Mouse (Mus musculus): ENCODE data around the gene Atrip.

Gene Atrip

GRCm38 (mm10) chr9:109031001-109031400 is 42.9 kb downstream of the Atrip start:
- no peak for DNase-seq

- DNase-seq, result no peak
Measured at GRCm38 (mm10) chr9:109030312-109030711, 43.6 kb downstream of the Atrip start.

GRCm38 (mm10) chr9:109028919-109029318 is 45.0 kb downstream of the Atrip start:
- DNase-seq, result no peak

- no peak for DNase-seq
Measured at GRCm38 (mm10) chr9:109028421-109028820, 45.5 kb downstream of the Atrip start.

- DNase-seq, result no peak
Measured at GRCm38 (mm10) chr9:109027521-109027920, 46.4 kb downstream of the Atrip start.

- DNase-seq, result no peak
Measured at GRCm38 (mm10) chr9:109022866-109023685, 50.8 kb downstream of the Atrip start.

GRCm38 (mm10) chr9:109021428-109021827 is 52.5 kb downstream of the Atrip start:
- DNase-seq, result no peak

GRCm38 (mm10) chr9:109016973-109017604 is 56.8 kb downstream of the Atrip start:
- DNase-seq, result no peak

- no peak for DNase-seq
Measured at GRCm38 (mm10) chr9:109015397-109015796, 58.5 kb downstream of the Atrip start.

GRCm38 (mm10) chr9:109010316-109010690 is 63.6 kb downstream of the Atrip start:
- no peak for DNase-seq

GRCm38 (mm10) chr9:109009636-109010315 is 64.1 kb downstream of the Atrip start:
- DNase-seq, result no peak

- no peak for DNase-seq
Measured at GRCm38 (mm10) chr9:109008994-109009635, 64.8 kb downstream of the Atrip start.

GRCm38 (mm10) chr9:109008081-109008480 is 65.8 kb downstream of the Atrip start:
- DNase-seq, result no peak

Measured in cerebellum, adult 11 months (tissue).